Comparison of ENCODE assay signal across 22 mouse cellular contexts in genomic region chr10:61440202-61440800, GRCm38 (mm10). TPM values are rescaled to one million over a fixed set of nuclear protein-coding genes. Genes with fewer than 3 reads are reported as not detected.
DNase-seq lines count a peak whose midpoint lies in the region; ATAC-seq and TF ChIP-seq lines count a peak whose summit lies in the region.
"Had no signal": no experiment of that assay in that cellular context is flagged by ENCODE, and none has a peak within 500 bp of the region (broad histone marks: within the 10 kb centered on the region; RNA-seq: fewer than 3 reads in every experiment).

No protein-coding gene starts in this region.

- intact Hi-C loops in gastrocnemius, postnatal 36 days (cut with DNase I) = no loop called here

- in situ Hi-C loops in Patski (cut with MboI; ENCODE audit: low pct_unique_long_range_greater_than_20kb) = no loop called here

- H3K9me3 ChIP-seq in MEL (replicated peaks; ENCODE audit: insufficient read depth, low read length) = no peaks in the 10 kb centered on the region
- H3K9me3 ChIP-seq: embryonic facial prominence, embryonic 15.5 days; forebrain, embryonic 10.5 days; heart, embryonic 13.5 days; midbrain, embryonic 13.5 days; neural tube, embryonic 12.5 days had no signal

- no peak for TF ChIP-seq EP300 in MEL (IDR thresholded peaks at IDR 0.05; ENCODE audit: low read depth in 1 of 2, low read length in 2 of 2)

- 0 out of 4 replicates have a peak, but pooled peaks cover 0 to 2% of the 10 kb centered on the region in 2 experiments for H3K4me1 ChIP-seq in MEL (ENCODE audit: control insufficient read depth in 1 of 2, insufficient read depth in 2 of 2, low read length in 2 of 2)

- TF ChIP-seq CTCF in MEL (IDR thresholded peaks at IDR 0.05 in 2 of 3, conservative IDR thresholded peaks at IDR 0.05 in 1 of 3; ENCODE audit: control insufficient read depth in 1 of 3, insufficient read depth in 1 of 3, low read depth in 2 of 3, low read length in 3 of 3, poor library complexity in 1 of 3, severe bottlenecking in 1 of 3) (no peak), Patski (IDR thresholded peaks at IDR 0.05) (no peak)

- no peak for TF ChIP-seq RAD21 in MEL (IDR thresholded peaks at IDR 0.05; ENCODE audit: low read depth, low read length)

- DNase-seq in MEL (ENCODE audit: low read depth, low spot score) = no peak
- DNase-seq in Patski (ENCODE audit: low read depth, low spot score) = no peak
- peak; percentile 76 for DNase-seq in kidney, adult 18-20 months
- DNase-seq in kidney, postnatal 10 days = peak; percentile 57
- DNase-seq in layer of hippocampus, postnatal 14 days (ENCODE audit: low spot score in 2 of 2) = no peak
- no peak for DNase-seq in gastrocnemius, postnatal 36 days
- no peak for DNase-seq in layer of hippocampus, postnatal 10 days (ENCODE audit: low spot score in 2 of 2)
- DNase-seq: adrenal gland, postnatal 36 days; cerebellum, adult 11-12 months; cerebellum, postnatal 14 days; heart, adult 18-20 months; heart, postnatal 36 days; right cerebral cortex, adult 18-20 months; thymus, postnatal 14 days had no signal

- peak; percentile 73 for ATAC-seq in Patski
- ATAC-seq: midbrain, embryonic 13.5 days had no signal

- no peak; a peak in 1 of 4 replicates for TF ChIP-seq POLR2A in MEL (IDR thresholded peaks at IDR 0.05; ENCODE audit: control insufficient read depth in 1 of 2, insufficient read depth in 1 of 2, low read depth in 1 of 2, low read length in 2 of 2, poor library complexity in 1 of 2)

- no peak overlapping the region for H3K4me3 ChIP-seq in MEL (ENCODE audit: control insufficient read depth in 1 of 2, insufficient read depth in 1 of 2, low read depth in 2 of 2, low read length in 2 of 2)
- H3K4me3 ChIP-seq: embryonic facial prominence, embryonic 15.5 days; forebrain, embryonic 10.5 days; heart, embryonic 13.5 days; midbrain, embryonic 13.5 days; neural tube, embryonic 12.5 days had no signal

- no peak overlapping the region for H3K9ac ChIP-seq in MEL (ENCODE audit: control insufficient read depth, low read depth, low read length, poor library complexity, severe bottlenecking)
- H3K9ac ChIP-seq: embryonic facial prominence, embryonic 15.5 days; heart, embryonic 13.5 days; liver, embryonic 14.5 days; midbrain, embryonic 13.5 days; neural tube, embryonic 12.5 days had no signal

- H3K27me3 ChIP-seq in MEL (ENCODE audit: control insufficient read depth in 1 of 2, insufficient read depth in 2 of 2, low read length in 2 of 2) = no peaks in the 10 kb centered on the region
- H3K27me3 ChIP-seq in Patski = no peaks in the 10 kb centered on the region
- H3K27me3 ChIP-seq: embryonic facial prominence, embryonic 15.5 days; heart, embryonic 13.5 days; midbrain, embryonic 13.5 days; neural tube, embryonic 12.5 days had no signal

- H3K79me2 ChIP-seq in MEL (ENCODE audit: control insufficient read depth, insufficient read depth, low read length, poor library complexity) = peaks cover 38% of the 10 kb centered on the region

- CTCF ChIA-PET in Patski (lab: Charles Lee) = no interaction called here

- H3K36me3 ChIP-seq in MEL (ENCODE audit: control insufficient read depth in 1 of 2, insufficient read depth in 2 of 2, low read length in 2 of 2) = peaks cover 3 to 7% of the 10 kb centered on the region in 2 experiments; a peak in 3 of 4 replicates

- H3K27ac ChIP-seq in MEL (ENCODE audit: control insufficient read depth, low read depth, low read length) = no peak overlapping the region
- H3K27ac ChIP-seq: embryonic facial prominence, embryonic 15.5 days; forebrain, embryonic 10.5 days; heart, embryonic 13.5 days; liver, embryonic 14.5 days; midbrain, embryonic 13.5 days; neural tube, embryonic 12.5 days had no signal

- POLR2A ChIA-PET in Patski (lab: Charles Lee) = interaction anchor here (0.7 kb wide), 1 partner anchor 261 kb away, joined by 3 read pairs; no protein-coding TSS in a partner anchor

TF ChIP-seq in MEL, 35 proteins besides CTCF, POLR2A, EP300 and RAD21:
- TF ChIP-seq MAFK (IDR thresholded peaks at IDR 0.05; ENCODE audit: borderline replicate concordance, low read depth, low read length) (no peak), RCOR1 (IDR thresholded peaks at IDR 0.05; ENCODE audit: low read depth, low read length) (peak; percentile 62)

RNA-seq across cellular contexts. Expression of gene Eif4ebp2, which starts 12.2 kb away (rescaled TPM):
- total RNA-seq in MEL (2012; rRNA removed) = 17.0 and 17.1 TPM in 2 replicates
- 100 to 1,000 TPM in 1 of 2 experiments, 10 to 100 TPM in 1; 52.9 to 186 TPM for polyA plus RNA-seq in MEL (2012; ENCODE audit: insufficient read depth in 1 of 2, insufficient read length in 2 of 2, low read depth in 1 of 2, low replicate concordance in 2 of 2, missing spikeins in 1 of 2)
- 47.4 TPM for polyA plus RNA-seq in Patski (2021)
- 10 to 100 TPM; 46.2 to 51.2 TPM for total RNA-seq in layer of hippocampus, postnatal 14 days (2021)
- 100 to 1,000 TPM; 115 to 116 TPM for total RNA-seq in gastrocnemius, postnatal 36 days (2021)
- 10 to 100 TPM; 46.3 to 49.2 TPM for total RNA-seq in layer of hippocampus, postnatal 10 days (2021)

RNA-seq across cellular contexts. Expression of gene Nodal, which starts 22.5 kb away (rescaled TPM):
- total RNA-seq in MEL (2012; rRNA removed) = not detected in 2 replicates
- not detected for polyA plus RNA-seq in MEL (2012; ENCODE audit: insufficient read depth in 1 of 2, insufficient read length in 2 of 2, low read depth in 1 of 2, low replicate concordance in 2 of 2, missing spikeins in 1 of 2)
- not detected for polyA plus RNA-seq in Patski (2021)
- total RNA-seq in layer of hippocampus, postnatal 14 days (2021) = not detected
- under 1 TPM in 1 of 2 experiments, not detected in 1; 0.12 TPM for total RNA-seq in gastrocnemius, postnatal 36 days (2021)
- not detected for total RNA-seq in layer of hippocampus, postnatal 10 days (2021)
- total RNA-seq: adrenal gland, postnatal 36 days; heart, adult 18-20 months had no signal
- polyA plus RNA-seq: heart, embryonic 13.5 days; limb, embryonic 11.5 days; midbrain, embryonic 13.5 days; neural tube, embryonic 12.5 days; small intestine, adult 2 months had no signal

RNA-seq across cellular contexts. Expression of gene Lrrc20, which starts 35.3 kb away (rescaled TPM):
- 7.3 and 7.6 TPM in 2 replicates for total RNA-seq in MEL (2012; rRNA removed)
- polyA plus RNA-seq in MEL (2012; ENCODE audit: insufficient read depth in 1 of 2, insufficient read length in 2 of 2, low read depth in 1 of 2, low replicate concordance in 2 of 2, missing spikeins in 1 of 2) (10 to 100 TPM in 1 of 2 experiments, not detected in 1; 14.7 TPM), Patski (2021) (14.0 TPM)
- total RNA-seq in layer of hippocampus, postnatal 14 days (2021) = 10 to 100 TPM; 18.7 to 21.6 TPM
- 100 to 1,000 TPM; 131 to 150 TPM for total RNA-seq in gastrocnemius, postnatal 36 days (2021)
- 10 to 100 TPM; 16.2 to 16.7 TPM for total RNA-seq in layer of hippocampus, postnatal 10 days (2021)

RNA-seq across cellular contexts. Expression of gene Pald1, which starts 57.0 kb away (rescaled TPM):
- total RNA-seq in MEL (2012; rRNA removed) = 2.9 and 3.0 TPM in 2 replicates
- 1 to 10 TPM in 1 of 2 experiments, not detected in 1; 6.4 TPM for polyA plus RNA-seq in MEL (2012; ENCODE audit: insufficient read depth in 1 of 2, insufficient read length in 2 of 2, low read depth in 1 of 2, low replicate concordance in 2 of 2, missing spikeins in 1 of 2)
- polyA plus RNA-seq in Patski (2021) = 14.5 TPM
- total RNA-seq in layer of hippocampus, postnatal 14 days (2021) = 10 to 100 TPM; 16.5 to 22.1 TPM
- total RNA-seq in gastrocnemius, postnatal 36 days (2021) = 1 to 10 TPM; 4.4 to 4.5 TPM
- total RNA-seq in layer of hippocampus, postnatal 10 days (2021) = 10 to 100 TPM; 20.3 to 20.6 TPM

Comparison
In these comparisons a context has a peak if more than half of its experiments do, and no peak if none do; other contexts are left out.
1. DNase-seq: peak in kidney, adult 18-20 months (single experiment) and kidney, postnatal 10 days (single experiment); none in MEL (single experiment), Patski (single experiment), layer of hippocampus, postnatal 14 days (0 of 2), gastrocnemius, postnatal 36 days (0 of 2) and layer of hippocampus, postnatal 10 days (0 of 2).
2. RNA of gene Lrrc20, which starts 35.3 kb away (total RNA-seq): 131 to 150 TPM in gastrocnemius, postnatal 36 days; 18.7 to 21.6 TPM in layer of hippocampus, postnatal 14 days, 16.2 to 16.7 TPM in layer of hippocampus, postnatal 10 days and 7.3 to 7.6 TPM in MEL; every median in the first group is over 4 times any median in the second.